Mouse (Mus musculus) lung, postnatal 0 days (tissue): ENCODE data around the gene Smim13. TPM values are rescaled to one million over a fixed set of nuclear protein-coding genes. Genes with fewer than 3 reads are reported as not detected.
A peak's percentile ranks its signal among the peaks of the same experiment; 100 is the strongest.

Source experiments
- ATAC-seq: fragments of 200-750 bp; cut with Nextera tagmentation; 2 replicates; pipeline ENCODE4 v1.8.0; 2017; ENCODE audit warnings: moderate library complexity
- DNase-seq: peaks from one replicate; pipeline ENCODE4 v3.0.0-alpha.2; 2016; ENCODE audit warnings: low spot score
- H3K27ac ChIP-seq: fragments of 300-500 bp; sonication (generic); 2 replicates; pipeline ENCODE4 v1.5.1; 2014; ENCODE audit warnings: antibody characterized with exemption, mild to moderate bottlenecking, low read length, mixed read lengths
- H3K27me3 ChIP-seq: fragments of 300-500 bp; sonication (generic); replicated peaks from 2 replicates; pipeline ENCODE4 v1.6.1; 2014; ENCODE audit warnings: low read length, mixed read lengths; ENCODE audit not compliant: insufficient read depth
- H3K36me3 ChIP-seq: fragments of 300-500 bp; sonication (generic); 2 replicates; pipeline ENCODE4 v1.6.1; 2014; ENCODE audit warnings: low read length, mixed read lengths; ENCODE audit not compliant: insufficient read depth
- H3K4me1 ChIP-seq: fragments of 300-500 bp; sonication (generic); 2 replicates; pipeline ENCODE4 v1.6.1; 2014; ENCODE audit warnings: antibody characterized with exemption, low read depth, low read length, mixed read lengths; ENCODE audit not compliant: insufficient read depth
- H3K4me2 ChIP-seq: fragments of 300-500 bp; sonication (generic); replicated peaks from 2 replicates; pipeline ENCODE4 v1.6.1; 2014; ENCODE audit warnings: low read depth, mild to moderate bottlenecking, low read length, moderate library complexity, mixed read lengths
- H3K4me3 ChIP-seq: fragments of 300-500 bp; sonication (generic); 2 replicates; pipeline ENCODE4 v1.5.1; 2014; ENCODE audit warnings: low read depth, low read length
- H3K9ac ChIP-seq: fragments of 300-500 bp; sonication (generic); replicated peaks from 2 replicates; pipeline ENCODE4 v1.6.1; 2014; ENCODE audit warnings: low read depth, mild to moderate bottlenecking
- H3K9me3 ChIP-seq: fragments of 300-500 bp; sonication (generic); 2 replicates; pipeline ENCODE4 v1.6.1; 2016; ENCODE audit warnings: low read length, mixed read lengths
- CTCF ChIP-seq: IDR thresholded peaks from 2 replicates; pipeline ENCODE4 v1.5.1; 2016; ENCODE audit warnings: antibody characterized with exemption, mild to moderate bottlenecking
- EP300 ChIP-seq: IDR thresholded peaks from 2 replicates; pipeline ENCODE4 v1.6.1; 2016; ENCODE audit warnings: antibody characterized with exemption, mild to moderate bottlenecking, control low read depth
- WGBS: fragments of 180-500 bp; shearing (Covaris S2); extraction: QIAGEN DNeasy Blood & Tissue Kit; methylation state at CpG from one replicate; pipeline ENCODE4 v1.1.7; 2014; 5-methylcytosine and 5-hydroxymethylcytosine counted together
- polyA plus RNA-seq: library from polyadenylated mRNA; unstranded; fragments of >200 nt; fragmentation: Nextera tagmentation; extraction: Ambion mirVana; gene quantifications from 2 replicates; pipeline ENCODE4 v1.2.1, GENCODE M21; 2015

Gene Smim13
- polyA plus RNA-seq, 1 experiment from 2014 or later = 8.2 TPM

GRCm38 (mm10) chr13:41291466-41291974 is 41.9 kb downstream of the Smim13 start:
- TF ChIP-seq EP300 (no peak), CTCF (no peak)
- H3K4me3 ChIP-seq = no peak overlapping the region
- no peaks in the 10 kb centered on the region for H3K4me1 ChIP-seq
- H3K9ac ChIP-seq = no peak overlapping the region
- 88% methylated on average over 4 of the region's 4 CpGs for WGBS
- DNase-seq = no peak
- no peaks in the 10 kb centered on the region for H3K36me3 ChIP-seq
- no peaks in the 10 kb centered on the region for H3K9me3 ChIP-seq
- H3K27me3 ChIP-seq = no peaks in the 10 kb centered on the region
- no peak overlapping the region for H3K4me2 ChIP-seq
- no peak overlapping the region for H3K27ac ChIP-seq
- ATAC-seq = no peak

DNA sequence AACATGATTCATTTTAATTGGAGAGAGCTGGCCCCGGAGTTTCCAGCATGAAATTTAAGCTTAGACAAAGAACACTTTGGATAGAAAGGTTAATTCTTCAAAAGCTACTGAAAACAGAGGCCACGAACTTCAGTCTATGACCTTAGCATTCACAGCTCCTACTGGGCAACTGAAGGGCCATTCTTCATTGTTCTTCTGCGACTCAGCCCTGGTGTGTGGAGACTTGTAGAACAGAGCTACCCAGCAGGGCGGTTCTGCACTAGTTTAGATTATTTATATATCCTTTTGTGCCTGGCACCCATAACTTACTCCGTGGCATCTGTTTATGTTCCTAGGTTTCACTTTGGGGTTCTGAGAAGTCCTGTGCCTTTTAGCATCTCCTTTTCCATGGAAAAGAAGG is 44.0 kb downstream of the Smim13 start:
- DNase-seq (no peak), ATAC-seq (no peak)
- Histone ChIP-seq H3K27me3 (no peaks in the 10 kb centered on the region), H3K36me3 (no peaks in the 10 kb centered on the region), H3K4me3 (no peak overlapping the region), H3K9me3 (no peaks in the 10 kb centered on the region), H3K4me2 (no peak overlapping the region), H3K4me1 (no peaks in the 10 kb centered on the region), H3K27ac (no peak overlapping the region), H3K9ac (no peak overlapping the region)
- WGBS = 60% methylated on average over 5 of the region's 5 CpGs
- TF ChIP-seq CTCF = no peak
- TF ChIP-seq EP300 = no peak

GRCm38 (mm10) chr13:41295886-41296285 is 46.2 kb downstream of the Smim13 start:
- Histone ChIP-seq H3K27me3 (no peaks in the 10 kb centered on the region), H3K4me2 (no peak overlapping the region), H3K9me3 (no peaks in the 10 kb centered on the region), H3K27ac (no peak overlapping the region), H3K9ac (no peak overlapping the region), H3K4me3 (no peak overlapping the region), H3K4me1 (no peaks in the 10 kb centered on the region; the same call in 1 of the 2 replicates), H3K36me3 (no peaks in the 10 kb centered on the region)
- 0 out of 2 replicates have a peak, but pooled peaks have one; percentile 27 for ATAC-seq
- no peak for DNase-seq
- 49% methylated on average over 6 of the region's 6 CpGs for WGBS
- TF ChIP-seq CTCF (no peak), EP300 (no peak)

DNA sequence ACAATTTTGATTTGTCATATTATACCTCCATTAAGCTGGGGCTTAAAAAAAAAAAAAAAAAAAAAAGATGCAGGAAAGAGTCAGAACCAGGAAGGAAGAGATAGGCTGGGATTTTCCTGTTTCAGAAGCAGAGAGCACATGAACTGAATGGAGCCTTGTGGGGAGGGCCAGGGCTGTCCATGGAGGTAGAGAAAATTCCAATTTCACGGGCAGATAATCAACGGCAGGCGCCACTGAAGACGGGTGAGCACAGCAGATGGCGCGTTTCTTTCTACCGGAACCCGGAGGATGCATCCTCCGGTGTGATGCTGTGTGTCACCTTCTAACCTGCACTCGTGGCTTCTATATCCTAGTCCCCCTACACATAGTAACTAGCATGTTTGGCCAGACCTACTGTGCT is 46.8 kb downstream of the Smim13 start:
- TF ChIP-seq CTCF (no peak), EP300 (no peak)
- 83% methylated on average over 10 of the region's 10 CpGs for WGBS
- Histone ChIP-seq H3K27ac (no peak overlapping the region), H3K36me3 (no peaks in the 10 kb centered on the region), H3K27me3 (no peaks in the 10 kb centered on the region), H3K4me1 (no peaks in the 10 kb centered on the region; the same call in 1 of the 2 replicates), H3K9ac (no peak overlapping the region), H3K9me3 (no peaks in the 10 kb centered on the region), H3K4me2 (no peak overlapping the region), H3K4me3 (no peak overlapping the region)
- ATAC-seq (no peak), DNase-seq (no peak)

DNA sequence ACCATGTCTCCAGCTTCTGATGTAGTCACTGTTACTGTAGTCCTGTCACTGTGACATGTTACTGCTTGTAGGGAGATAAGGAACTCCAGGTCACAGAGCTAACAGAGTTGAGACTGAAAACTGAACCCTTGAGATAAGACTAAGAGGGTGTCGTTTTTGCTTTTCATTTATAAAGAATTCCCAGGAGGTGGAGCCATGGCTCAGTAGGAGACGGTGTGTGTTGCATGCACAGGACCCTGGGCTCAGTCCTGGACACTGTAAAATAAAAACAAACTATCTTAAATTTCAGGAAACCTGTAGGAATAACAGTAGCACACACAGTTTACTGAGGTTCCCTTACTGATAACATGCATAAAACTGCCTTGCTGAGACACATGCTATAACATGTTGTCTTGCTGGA is 48.9 kb downstream of the Smim13 start:
- Histone ChIP-seq H3K36me3 (no peaks in the 10 kb centered on the region), H3K4me3 (no peak overlapping the region), H3K9me3 (no peaks in the 10 kb centered on the region), H3K4me2 (no peak overlapping the region), H3K9ac (no peak overlapping the region), H3K27me3 (no peaks in the 10 kb centered on the region), H3K4me1 (no peaks in the 10 kb centered on the region; the same call in 1 of the 2 replicates), H3K27ac (no peak overlapping the region)
- TF ChIP-seq CTCF (peak; percentile 40), EP300 (no peak)
- ATAC-seq = peak; percentile 34
- DNase-seq = peak; percentile 43
- 2% methylated on average over 2 of the region's 2 CpGs for WGBS

DNA sequence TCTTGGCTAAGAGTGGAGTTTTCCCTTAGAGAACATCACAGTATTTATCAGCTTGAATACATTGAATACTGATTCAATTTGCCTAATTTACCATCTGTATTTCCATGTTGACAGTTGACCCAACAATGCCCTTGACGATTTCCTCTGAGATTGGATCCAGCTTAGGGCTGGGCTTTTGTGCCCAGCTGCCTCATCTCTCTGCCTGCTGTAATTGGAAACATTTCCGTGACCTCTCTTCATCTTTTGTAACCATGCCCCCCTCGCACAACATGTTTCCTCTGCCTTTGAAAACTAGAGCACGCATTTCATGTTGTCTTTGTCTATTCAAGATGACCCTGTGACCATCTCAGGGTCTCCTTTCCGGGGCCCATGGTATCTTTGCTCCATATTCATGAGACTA is 49.4 kb downstream of the Smim13 start:
- DNase-seq = peak; percentile 66
- Histone ChIP-seq H3K36me3 (no peaks in the 10 kb centered on the region), H3K27ac (0 out of 2 replicates have a peak overlapping the region, but pooled peaks have one; percentile 27), H3K4me2 (no peak overlapping the region), H3K9ac (no peak overlapping the region), H3K27me3 (no peaks in the 10 kb centered on the region), H3K9me3 (no peaks in the 10 kb centered on the region), H3K4me3 (no peak overlapping the region), H3K4me1 (no peaks in the 10 kb centered on the region; the same call in 1 of the 2 replicates)
- TF ChIP-seq CTCF (no peak), EP300 (peak; percentile 59; the same call in 1 of the 2 replicates)
- ATAC-seq = peak; percentile 51
- 30% methylated on average over 5 of the region's 5 CpGs for WGBS

- DNase-seq (peak; percentile 84), ATAC-seq (peak; percentile 73)
- TF ChIP-seq EP300 (no peak), CTCF (no peak)
- Histone ChIP-seq H3K4me3 (no peak overlapping the region), H3K36me3 (no peaks in the 10 kb centered on the region), H3K4me2 (no peak overlapping the region), H3K27ac (no peak overlapping the region), H3K27me3 (no peaks in the 10 kb centered on the region), H3K4me1 (no peaks in the 10 kb centered on the region; the same call in 1 of the 2 replicates), H3K9me3 (no peaks in the 10 kb centered on the region), H3K9ac (no peak overlapping the region)
- 27% methylated on average over 4 of the region's 4 CpGs for WGBS
Observed at GRCm38 (mm10) chr13:41300037-41300436, 50.4 kb downstream of the Smim13 start.
